Mouse (Mus musculus) lung, embryonic 14.5 days (tissue): ENCODE measurements around the gene Gm20388. TPM values are rescaled to one million over a fixed set of nuclear protein-coding genes. Genes with fewer than 3 reads are reported as not detected.

Experiments
- ATAC-seq: fragments of 200-750 bp; cut with Nextera tagmentation; 2 replicates; pipeline ENCODE4 v1.8.0; 2017; ENCODE audit warnings: mild to moderate bottlenecking, moderate TSS enrichment, moderate library complexity; ENCODE audit not compliant: insufficient read depth
- DNase-seq: peaks from one replicate; pipeline ENCODE4 v3.0.0-alpha.2; 2015
- H3K27ac ChIP-seq: fragments of 300-500 bp; sonication (generic); 2 replicates; pipeline ENCODE4 v1.5.1; 2014; ENCODE audit warnings: low read depth, mild to moderate bottlenecking, moderate library complexity
- H3K27me3 ChIP-seq: fragments of 300-500 bp; sonication (generic); 2 replicates; pipeline ENCODE4 v1.6.1; 2014; ENCODE audit warnings: low read length, control low read depth; ENCODE audit not compliant: insufficient read depth
- H3K36me3 ChIP-seq: fragments of 300-500 bp; sonication (generic); 2 replicates; pipeline ENCODE4 v1.6.1; 2014; ENCODE audit warnings: control low read depth; ENCODE audit not compliant: insufficient read depth
- H3K4me1 ChIP-seq: fragments of 300-500 bp; sonication (generic); 2 replicates; pipeline ENCODE4 v1.6.1; 2014; ENCODE audit warnings: antibody characterized with exemption, control low read depth; ENCODE audit not compliant: insufficient read depth
- H3K4me2 ChIP-seq: fragments of 300-500 bp; sonication (generic); 2 replicates; pipeline ENCODE4 v1.6.1; 2014; ENCODE audit warnings: mild to moderate bottlenecking
- H3K4me3 ChIP-seq: fragments of 300-500 bp; sonication (generic); 2 replicates; pipeline ENCODE4 v1.5.1; 2014; ENCODE audit warnings: low read depth, low read length
- H3K9ac ChIP-seq: fragments of 300-500 bp; sonication (generic); 2 replicates; pipeline ENCODE4 v1.6.1; 2014
- H3K9me3 ChIP-seq: fragments of 300-500 bp; sonication (generic); 2 replicates; pipeline ENCODE4 v1.6.1; 2016; ENCODE audit warnings: low read depth, low read length, control low read depth
- CTCF ChIP-seq: IDR thresholded peaks from 2 replicates; pipeline ENCODE4 v1.5.1; 2016; ENCODE audit warnings: antibody characterized with exemption, low read depth
- WGBS: fragments of 180-500 bp; shearing (Covaris S2); extraction: QIAGEN DNeasy Blood & Tissue Kit; methylation state at CpG from one replicate; pipeline ENCODE4 v1.1.7; 2014; 5-methylcytosine and 5-hydroxymethylcytosine counted together
- polyA plus RNA-seq: library from polyadenylated mRNA; unstranded; fragments of >200 nt; fragmentation: Nextera tagmentation; extraction: Ambion mirVana; gene quantifications from 2 replicates; pipeline ENCODE4 v1.2.1, GENCODE M21; 2014

The Gm20388 gene
- polyA plus RNA-seq, 1 experiment from 2014 or later = not detected

DNA sequence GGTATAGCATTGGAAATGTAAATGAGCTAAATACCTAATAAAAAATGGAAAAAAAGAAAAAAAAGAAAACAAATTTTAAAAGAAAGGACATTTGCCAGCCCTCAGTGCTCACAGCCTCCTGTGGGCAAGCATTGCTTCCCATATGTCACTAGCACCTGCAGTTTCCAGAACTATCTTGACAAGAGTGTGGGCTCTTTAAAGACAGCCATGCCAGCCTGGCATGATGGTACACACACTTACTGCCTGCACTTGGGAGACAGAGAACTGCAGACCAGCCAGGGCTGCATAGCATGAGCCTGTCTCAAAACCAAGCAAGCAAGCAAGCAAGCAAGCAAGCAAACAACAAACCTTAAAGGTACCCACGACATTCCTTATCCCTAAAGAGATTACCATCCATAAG lies 1994.8 kb downstream of the Gm20388 start:
- TF ChIP-seq CTCF = no peak
- H3K4me2 ChIP-seq = peak overlapping the region; percentile 99
- DNase-seq (no peak), ATAC-seq (no peak)
- no peak overlapping the region for H3K27ac ChIP-seq
- 44% methylated on average over 1 of the region's 1 CpGs for WGBS
- H3K9me3 ChIP-seq = no peaks in the 10 kb centered on the region
- no peaks in the 10 kb centered on the region for H3K27me3 ChIP-seq
- peak overlapping the region; percentile 80 for H3K4me3 ChIP-seq
- H3K36me3 ChIP-seq = peaks cover 3% of the 10 kb centered on the region; the same call in 1 of the 2 replicates
- H3K9ac ChIP-seq = peak overlapping the region; percentile 69
- H3K4me1 ChIP-seq = peaks cover 9% of the 10 kb centered on the region; the same call in 1 of the 2 replicates

GRCm38 (mm10) chr8:121905864-121906263 lies 1995.2 kb downstream of the Gm20388 start:
- TF ChIP-seq CTCF = no peak

GRCm38 (mm10) chr8:121906542-121907512 lies 1996.2 kb downstream of the Gm20388 start:
- WGBS = under 1% methylated on average over 71 of the region's 72 CpGs
- Histone ChIP-seq H3K9me3 (no peaks in the 10 kb centered on the region), H3K9ac (peak overlapping the region; percentile 69), H3K27ac (no peak overlapping the region; the same call in 1 of the 2 replicates), H3K4me2 (peak overlapping the region; percentile 99), H3K4me1 (peaks cover 9% of the 10 kb centered on the region; the same call in 1 of the 2 replicates), H3K36me3 (peaks cover 1% of the 10 kb centered on the region; the same call in 1 of the 2 replicates), H3K4me3 (peak overlapping the region; percentile 80), H3K27me3 (no peaks in the 10 kb centered on the region)
- ATAC-seq = peak; percentile 55
- TF ChIP-seq CTCF = no peak
- DNase-seq = peak; percentile 61

More at GRCm38 (mm10) chr8:121905864-121906263, 1995.2 kb downstream of the Gm20388 start:
- H3K27me3 ChIP-seq = no peaks in the 10 kb centered on the region
- peaks cover 9% of the 10 kb centered on the region; the same call in 1 of the 2 replicates for H3K4me1 ChIP-seq
- peak overlapping the region; percentile 80 for H3K4me3 ChIP-seq
- H3K4me2 ChIP-seq = peak overlapping the region; percentile 99
- H3K9me3 ChIP-seq = no peaks in the 10 kb centered on the region
- 12% methylated on average over 5 of the region's 5 CpGs for WGBS
- no peak for DNase-seq
- no peak for ATAC-seq
- H3K36me3 ChIP-seq = peaks cover 3% of the 10 kb centered on the region; the same call in 1 of the 2 replicates
- H3K9ac ChIP-seq = peak overlapping the region; percentile 69
- H3K27ac ChIP-seq = no peak overlapping the region

- peak within 1 kb of the TSS; percentile 69 for H3K9ac ChIP-seq
- H3K4me2 ChIP-seq = peak within 1 kb of the TSS; percentile 99
- H3K4me1 ChIP-seq = peaks cover 9% of the 10 kb centered on the region; the same call in 1 of the 2 replicates
- WGBS = under 1% methylated on average over 61 of the region's 61 CpGs
- H3K36me3 ChIP-seq = no peaks in the 10 kb centered on the region
- peak within 1 kb of the TSS; percentile 80 for H3K4me3 ChIP-seq
- no peak within 1 kb of the TSS; the same call in 1 of the 2 replicates for H3K27ac ChIP-seq
- H3K27me3 ChIP-seq = no peaks in the 10 kb centered on the region
- DNase-seq (peak; percentile 99), ATAC-seq (peak; percentile 92)
- TF ChIP-seq CTCF = no peak
- no peaks in the 10 kb centered on the region for H3K9me3 ChIP-seq
These were observed 1997.1 kb downstream of the Gm20388 start, which contains the start of gene Slc7a5 for GRCm38 (mm10) chr8:121907587-121908248. Gene Slc7a5, minus strand, starts transcription at chr8:121907694.

- ATAC-seq = no peak
- H3K4me1 ChIP-seq = peaks cover 9% of the 10 kb centered on the region; the same call in 1 of the 2 replicates
- TF ChIP-seq CTCF = no peak
- no peak overlapping the region for H3K27ac ChIP-seq
- H3K9me3 ChIP-seq = no peaks in the 10 kb centered on the region
- DNase-seq = no peak
- H3K9ac ChIP-seq = no peak overlapping the region
- H3K4me3 ChIP-seq = no peak overlapping the region; the same call in 1 of the 2 replicates
- H3K36me3 ChIP-seq = no peaks in the 10 kb centered on the region
- H3K27me3 ChIP-seq = no peaks in the 10 kb centered on the region
- WGBS = 38% methylated on average over 8 of the region's 8 CpGs
- H3K4me2 ChIP-seq = peak overlapping the region; percentile 99
These were observed 1997.9 kb downstream of the Gm20388 start for GRCm38 (mm10) chr8:121908378-121909147.

DNA sequence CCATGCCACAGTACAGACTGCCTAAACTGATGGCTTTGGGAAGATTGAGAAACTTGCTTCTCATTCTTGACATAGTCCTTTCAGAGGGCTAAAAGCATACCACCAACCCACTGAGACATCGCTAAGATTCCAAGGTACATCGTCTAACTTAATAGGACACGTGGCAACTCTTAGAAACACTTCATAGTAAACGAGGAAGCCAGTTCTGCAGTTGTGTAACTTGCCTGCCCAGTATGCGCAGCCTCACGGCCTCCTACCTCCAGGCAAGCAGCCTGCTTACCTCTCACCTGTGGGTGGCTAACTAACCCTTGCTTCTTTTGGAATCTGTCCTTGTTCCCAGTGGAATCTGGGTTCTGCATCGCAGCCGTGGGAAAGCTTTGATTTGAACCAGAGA lies 1998.5 kb downstream of the Gm20388 start:
- Histone ChIP-seq H3K4me1 (peaks cover 9% of the 10 kb centered on the region; the same call in 1 of the 2 replicates), H3K9ac (no peak overlapping the region)
- WGBS = 47% methylated on average over 8 of the region's 8 CpGs

More for the DNA sequence above, 1998.5 kb downstream of the Gm20388 start:
- no peak for DNase-seq
- H3K36me3 ChIP-seq = no peaks in the 10 kb centered on the region
- H3K27me3 ChIP-seq = no peaks in the 10 kb centered on the region
- H3K4me3 ChIP-seq = no peak overlapping the region
- H3K4me2 ChIP-seq = no peak overlapping the region
- no peaks in the 10 kb centered on the region for H3K9me3 ChIP-seq
- H3K27ac ChIP-seq = no peak overlapping the region
- ATAC-seq = no peak
- TF ChIP-seq CTCF = no peak
